Mouse (Mus musculus): ENCODE results near the gene Pced1a. TPM values are rescaled to one million over a fixed set of nuclear protein-coding genes. Genes with fewer than 3 reads are reported as not detected.
A peak's percentile ranks its signal among the peaks of the same experiment; 100 is the strongest.

Pced1a gene
- total RNA-seq (2012; rRNA removed) (13.3 and 15.3 TPM in 2 replicates), total RNA-seq (2014; rRNA removed) (9.6 and 11.6 TPM in 2 replicates), polyA plus RNA-seq (2012; ENCODE audit: insufficient read length, low read depth) (15.6 and 17.1 TPM in 2 replicates)

DNA sequence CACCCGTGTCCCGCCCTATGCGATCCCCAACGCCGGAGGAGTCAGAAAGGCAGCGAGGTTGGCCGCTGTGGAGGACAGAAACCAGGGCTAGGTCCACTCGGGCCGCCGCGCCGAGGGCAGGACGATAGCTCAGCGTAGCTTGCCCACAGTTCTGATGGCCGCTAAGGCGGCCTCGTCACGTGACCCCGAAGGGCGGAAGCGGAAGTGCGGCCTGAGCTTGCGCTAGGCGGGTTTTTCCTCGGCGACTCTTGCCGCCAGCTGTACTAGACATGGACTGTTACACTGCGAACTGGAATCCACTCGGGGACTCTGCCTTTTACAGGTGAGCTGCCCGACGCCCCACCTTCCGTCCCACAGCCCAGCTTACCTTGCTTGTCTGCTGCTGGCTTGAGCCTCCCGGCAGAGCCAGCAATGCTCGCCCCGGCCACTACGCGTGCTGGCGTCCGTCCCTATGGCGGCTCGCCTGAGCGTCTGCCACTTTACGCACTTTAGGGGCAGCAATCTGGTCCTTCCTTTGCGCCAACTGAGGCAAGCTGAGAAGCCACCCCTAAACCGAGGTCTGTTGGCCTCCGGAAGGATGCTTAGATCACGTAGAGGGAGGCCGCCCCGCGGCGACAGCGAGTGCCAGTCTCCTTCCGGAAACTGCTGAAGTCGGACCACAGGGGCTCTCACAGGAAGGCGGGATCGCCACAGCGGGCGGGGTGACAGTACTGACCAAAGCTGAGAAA lies at the start of gene Pced1a, which contains the start of gene Vps16:
Gene Pced1a, minus strand, starts transcription at position 576 of the 728 bp plus-strand sequence.
Gene Vps16, plus strand, starts transcription at position 214 of the 728 bp plus-strand sequence.
- in situ Hi-C loops (cut with MboI; ENCODE audit: low pct_ligation_motif_present, low pct_unique_long_range_greater_than_20kb, low sequenced_read_pairs), result no loop called here
- Histone ChIP-seq H3K4me3 (replicated peaks in 1 of 3; ENCODE audit: low read depth in 2 of 3, low read length in 2 of 3, poor library complexity in 1 of 3) (peak within 1 kb of the TSS; percentile 91 to 93 (median 93)), H3K27ac (ENCODE audit: insufficient read depth, low read depth) (peak within 1 kb of the TSS; percentile 94), H3K4me2 (ENCODE audit: insufficient read depth, low read depth, poor library complexity, severe bottlenecking) (peak within 1 kb of the TSS; percentile 91), H3K9me3 (replicated peaks; ENCODE audit: low read length) (no peaks in the 10 kb centered on the region), H3K9ac (ENCODE audit: insufficient read depth, low read depth) (peak within 1 kb of the TSS; percentile 88), H3K79me2 (replicated peaks; ENCODE audit: control insufficient read depth, extremely low read depth, insufficient read depth, poor library complexity, severe bottlenecking) (peaks cover 40% of the 10 kb centered on the region), H3K27me3 (replicated peaks) (no peaks in the 10 kb centered on the region), H3K4me1 (ENCODE audit: control insufficient read depth in 1 of 2, insufficient read depth in 2 of 2) (peaks cover 14 to 63% of the 10 kb centered on the region in 2 experiments), H3K36me3 (replicated peaks in 1 of 2; ENCODE audit: control insufficient read depth in 1 of 2, insufficient read depth in 1 of 2, low read length in 1 of 2) (peaks cover 25 to 54% of the 10 kb centered on the region in 2 experiments)
- DNase-seq (ENCODE audit: extremely low read depth), result peak; percentile 88
- dilution Hi-C loops (cut with MboI; ENCODE audit: extremely low pct_ligation_motif_present, extremely low pct_unique_long_range_greater_than_20kb, low sequenced_read_pairs), result no loop called here
- TF ChIP-seq MXI1 (IDR thresholded peaks at IDR 0.05; ENCODE audit: low read depth, low read length) (no peak; the same call in 1 of the 2 replicates), SMC3 (IDR thresholded peaks at IDR 0.05; ENCODE audit: low read depth, low read length) (no peak), ZKSCAN1 (IDR thresholded peaks at IDR 0.05; ENCODE audit: borderline replicate concordance, low read depth, low read length) (no peak), RCOR1 (conservative IDR thresholded peaks at IDR 0.05; ENCODE audit: low read depth, low read length) (no peak), E2F4 (IDR thresholded peaks at IDR 0.05; ENCODE audit: insufficient replicate concordance, low read depth, low read length) (peak; percentile 66; the same call in 1 of the 2 replicates), MAX (IDR thresholded peaks at IDR 0.05; ENCODE audit: low read length) (no peak), JUN (IDR thresholded peaks at IDR 0.05; ENCODE audit: insufficient read depth, low read depth, low read length) (no peak), MAZ (IDR thresholded peaks at IDR 0.05; ENCODE audit: low read depth, low read length) (0 out of 2 replicates have a peak, but pooled peaks have one; percentile 26), MAFK (IDR thresholded peaks at IDR 0.05; ENCODE audit: insufficient replicate concordance, low read length) (no peak), POLR2AphosphoS2 (IDR thresholded peaks at IDR 0.05; ENCODE audit: low read depth, low read length) (peak; percentile 76; the same call in 1 of the 2 replicates), ZMIZ1 (IDR thresholded peaks at IDR 0.05; ENCODE audit: low read depth, low read length) (peak; percentile 79), UBTF (IDR thresholded peaks at IDR 0.05; ENCODE audit: low read depth, low read length) (no peak), MEF2A (IDR thresholded peaks at IDR 0.05; ENCODE audit: borderline replicate concordance, low read depth, low read length) (peak; percentile 31; the same call in 1 of the 2 replicates), KAT2A (IDR thresholded peaks at IDR 0.05; ENCODE audit: insufficient replicate concordance, low read length) (peak; percentile 86; the same call in 1 of the 2 replicates), NELFE (IDR thresholded peaks at IDR 0.05; ENCODE audit: low read depth, low read length) (peak; percentile 73), EP300 (IDR thresholded peaks at IDR 0.05; ENCODE audit: low read length) (no peak), POLR2A (IDR thresholded peaks at IDR 0.05; ENCODE audit: low read depth, low read length) (peak; percentile 83), NRF1 (IDR thresholded peaks at IDR 0.05; ENCODE audit: low read depth, low read length) (peak; percentile 81), IRF4 (IDR thresholded peaks at IDR 0.05; ENCODE audit: low read depth, low read length) (peak; percentile 34; the same call in 1 of the 2 replicates), USF2 (conservative IDR thresholded peaks at IDR 0.05; ENCODE audit: low read depth, low read length) (peak; percentile 97), PAX5 (IDR thresholded peaks at IDR 0.05; ENCODE audit: low read length) (no peak), CHD1 (IDR thresholded peaks at IDR 0.05; ENCODE audit: low read depth, low read length) (0 out of 2 replicates have a peak, but pooled peaks have one; percentile 0), TCF12 (IDR thresholded peaks at IDR 0.05; ENCODE audit: low read depth, low read length) (peak; percentile 55), SIN3A (IDR thresholded peaks at IDR 0.05; ENCODE audit: low read length) (peak; percentile 93), ETS1 (conservative IDR thresholded peaks at IDR 0.05; ENCODE audit: low read depth, low read length) (0 out of 2 replicates have a peak, but pooled peaks have one; percentile 1), TBP (conservative IDR thresholded peaks at IDR 0.05; ENCODE audit: low read depth, low read length) (0 out of 2 replicates have a peak, but pooled peaks have one; percentile 22), ELF1 (IDR thresholded peaks at IDR 0.05; ENCODE audit: low read depth, low read length) (peak; percentile 98), CHD2 (IDR thresholded peaks at IDR 0.05; ENCODE audit: low read length) (no peak), ZC3H11A (IDR thresholded peaks at IDR 0.05; ENCODE audit: low read depth, low read length) (no peak), MYC (IDR thresholded peaks at IDR 0.05; ENCODE audit: low read depth, low read length) (peak; percentile 82; the same call in 1 of the 2 replicates), BHLHE40 (IDR thresholded peaks at IDR 0.05; ENCODE audit: low read depth, low read length) (peak; percentile 95), ZNF384 (IDR thresholded peaks at IDR 0.05; ENCODE audit: low read depth, low read length) (no peak), JUND (conservative IDR thresholded peaks at IDR 0.05; ENCODE audit: low read depth, low read length) (no peak), CTCF (conservative IDR thresholded peaks at IDR 0.05 in 1 of 2, IDR thresholded peaks at IDR 0.05 in 1 of 2; ENCODE audit: low read depth in 2 of 2, low read length in 2 of 2) (peak in 1 of 2 experiments; percentile 33; a peak in 1 of 4 replicates), GABPA (IDR thresholded peaks at IDR 0.05; ENCODE audit: insufficient replicate concordance, low read depth, low read length) (no peak; the same call in 1 of the 2 replicates), USF1 (IDR thresholded peaks at IDR 0.05; ENCODE audit: low read depth, low read length) (peak; percentile 96), RAD21 (IDR thresholded peaks at IDR 0.05; ENCODE audit: low read depth, low read length) (no peak), HCFC1 (IDR thresholded peaks at IDR 0.05; ENCODE audit: low read depth, low read length) (peak; percentile 89)
